Mouse (Mus musculus): Measurements from ENCODE around the gene Lrrc52. TPM values are rescaled to one million over a fixed set of nuclear protein-coding genes. Genes with fewer than 3 reads are reported as not detected.

Lrrc52 gene
- total and polyA plus RNA-seq, 2 experiments from 2014 or later = 0.37 TPM; not detected in 1

DNA sequence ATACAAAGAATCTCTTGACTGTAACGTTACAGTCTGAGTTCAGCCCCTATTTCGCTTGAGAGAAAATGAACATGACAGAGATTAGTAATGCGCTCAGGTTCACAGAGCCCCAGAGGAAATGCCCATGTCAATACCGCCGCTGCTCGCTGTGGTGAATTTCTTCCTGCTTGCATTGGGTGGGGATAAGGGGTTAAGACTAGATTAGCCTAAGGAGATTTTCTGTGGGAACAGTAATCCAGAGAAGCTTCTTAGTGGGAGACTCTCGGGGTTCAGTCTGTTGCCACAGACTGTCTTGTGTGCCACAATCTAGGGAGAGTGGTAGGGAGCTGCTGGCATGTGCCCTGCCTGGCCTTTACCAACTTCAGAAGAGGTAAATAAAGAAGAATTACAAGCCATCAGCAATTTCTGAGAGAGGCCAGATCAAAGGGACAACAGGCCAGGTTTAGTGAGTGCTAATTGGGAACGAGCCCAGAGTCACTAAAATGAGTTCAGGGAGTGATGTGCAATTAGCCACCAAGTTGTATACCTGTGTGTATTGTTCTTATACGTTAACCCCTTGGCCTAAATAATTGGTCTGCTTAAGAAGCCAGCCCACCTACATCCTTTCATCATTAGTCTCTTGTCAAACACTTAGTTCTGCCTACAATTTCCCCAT, 28.2 kb downstream of the Lrrc52 start:
- Histone ChIP-seq H3K36me3 (ENCODE audit: insufficient read depth, low read length) (no peaks in the 10 kb centered on the region), H3K4me3 (ENCODE audit: low read length) (no peak overlapping the region), H3K27me3 (ENCODE audit: insufficient read depth, low read length) (no peaks in the 10 kb centered on the region), H3K4me2 (ENCODE audit: low read depth, low read length) (no peak overlapping the region), H3K4me1 (ENCODE audit: insufficient read depth, low read length) (no peaks in the 10 kb centered on the region), H3K27ac (no peak overlapping the region), H3K9ac (replicated peaks; ENCODE audit: low read length) (no peak overlapping the region), H3K9me3 (ENCODE audit: low read length) (no peaks in the 10 kb centered on the region)
- ATAC-seq = no peak
- no peak for TF ChIP-seq CTCF (IDR thresholded peaks at IDR 0.05; ENCODE audit: low read depth)
- WGBS = 74% methylated on average over 9 of the region's 9 CpGs
- no peak for DNase-seq (ENCODE audit: low spot score)

GRCm38 (mm10) chr1:167437091-167437490, 29.5 kb downstream of the Lrrc52 start:
- Histone ChIP-seq H3K4me1 (ENCODE audit: insufficient read depth, low read length) (no peaks in the 10 kb centered on the region), H3K36me3 (ENCODE audit: insufficient read depth, low read length) (no peaks in the 10 kb centered on the region), H3K9ac (replicated peaks; ENCODE audit: low read length) (no peak overlapping the region), H3K4me2 (ENCODE audit: low read depth, low read length) (no peak overlapping the region), H3K27me3 (ENCODE audit: insufficient read depth, low read length) (no peaks in the 10 kb centered on the region), H3K9me3 (ENCODE audit: low read length) (no peaks in the 10 kb centered on the region), H3K4me3 (ENCODE audit: low read length) (no peak overlapping the region), H3K27ac (no peak overlapping the region)
- 71% methylated on average over 7 of the region's 7 CpGs for WGBS
- no peak for ATAC-seq
- no peak for TF ChIP-seq CTCF (IDR thresholded peaks at IDR 0.05; ENCODE audit: low read depth)
- no peak for DNase-seq (ENCODE audit: low spot score)

- no peak for DNase-seq (ENCODE audit: low spot score)
- no peak overlapping the region for H3K4me3 ChIP-seq (ENCODE audit: low read length)
- WGBS = 89% methylated on average over 7 of the region's 7 CpGs
- H3K36me3 ChIP-seq (ENCODE audit: insufficient read depth, low read length) = no peaks in the 10 kb centered on the region
- no peaks in the 10 kb centered on the region for H3K4me1 ChIP-seq (ENCODE audit: insufficient read depth, low read length)
- ATAC-seq = no peak
- no peak overlapping the region for H3K4me2 ChIP-seq (ENCODE audit: low read depth, low read length)
- TF ChIP-seq CTCF (IDR thresholded peaks at IDR 0.05; ENCODE audit: low read depth) = no peak
- H3K9ac ChIP-seq (replicated peaks; ENCODE audit: low read length) = no peak overlapping the region
- H3K27ac ChIP-seq = no peak overlapping the region
- no peaks in the 10 kb centered on the region for H3K27me3 ChIP-seq (ENCODE audit: insufficient read depth, low read length)
- no peaks in the 10 kb centered on the region for H3K9me3 ChIP-seq (ENCODE audit: low read length)
Observed at GRCm38 (mm10) chr1:167436186-167436975, 30.2 kb downstream of the Lrrc52 start.

- no peaks in the 10 kb centered on the region for H3K9me3 ChIP-seq (ENCODE audit: low read length)
- no peak overlapping the region for H3K4me2 ChIP-seq (ENCODE audit: low read depth, low read length)
- 91% methylated on average over 4 of the region's 4 CpGs for WGBS
- ATAC-seq = no peak
- H3K36me3 ChIP-seq (ENCODE audit: insufficient read depth, low read length) = no peaks in the 10 kb centered on the region
- H3K9ac ChIP-seq (replicated peaks; ENCODE audit: low read length) = no peak overlapping the region
- H3K4me3 ChIP-seq (ENCODE audit: low read length) = no peak overlapping the region
- no peaks in the 10 kb centered on the region for H3K27me3 ChIP-seq (ENCODE audit: insufficient read depth, low read length)
- no peaks in the 10 kb centered on the region for H3K4me1 ChIP-seq (ENCODE audit: insufficient read depth, low read length)
- H3K27ac ChIP-seq = no peak overlapping the region
- DNase-seq (ENCODE audit: low spot score) = no peak
- TF ChIP-seq CTCF (IDR thresholded peaks at IDR 0.05; ENCODE audit: low read depth) = no peak
Observed at GRCm38 (mm10) chr1:167434931-167435330, 31.6 kb downstream of the Lrrc52 start.

- Histone ChIP-seq H3K9me3 (ENCODE audit: low read length) (no peaks in the 10 kb centered on the region), H3K27me3 (ENCODE audit: insufficient read depth, low read length) (no peaks in the 10 kb centered on the region), H3K27ac (no peak overlapping the region), H3K4me3 (ENCODE audit: low read length) (no peak overlapping the region), H3K4me1 (ENCODE audit: insufficient read depth, low read length) (no peaks in the 10 kb centered on the region), H3K9ac (replicated peaks; ENCODE audit: low read length) (no peak overlapping the region), H3K36me3 (ENCODE audit: insufficient read depth, low read length) (no peaks in the 10 kb centered on the region), H3K4me2 (ENCODE audit: low read depth, low read length) (no peak overlapping the region)
- no peak for TF ChIP-seq CTCF (IDR thresholded peaks at IDR 0.05; ENCODE audit: low read depth)
- DNase-seq (ENCODE audit: low spot score) (no peak), ATAC-seq (no peak)
- WGBS = 70% methylated on average over 9 of the region's 9 CpGs
Observed at GRCm38 (mm10) chr1:167430976-167431676, 35.5 kb downstream of the Lrrc52 start.

DNA sequence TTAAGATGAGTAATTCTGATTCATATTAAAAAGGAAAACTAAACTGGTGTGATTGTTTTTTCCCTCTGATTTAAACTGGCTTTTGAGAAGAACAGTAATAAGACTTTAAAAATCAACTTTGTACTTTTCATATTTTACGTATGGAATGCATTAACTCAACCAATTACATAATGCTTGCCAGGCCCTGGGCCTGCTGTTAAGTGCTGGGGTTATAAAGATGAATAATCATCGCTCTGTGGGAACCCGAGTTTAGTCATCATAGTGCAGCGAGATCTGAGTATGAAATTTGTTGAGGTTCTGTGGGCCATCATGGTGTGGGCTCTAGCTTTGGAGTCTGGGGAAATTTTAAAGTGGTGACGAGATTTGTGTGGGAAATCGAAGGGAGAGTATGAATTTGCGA, 39.9 kb downstream of the Lrrc52 start:
- DNase-seq (ENCODE audit: low spot score) = no peak
- Histone ChIP-seq H3K27me3 (ENCODE audit: insufficient read depth, low read length) (no peaks in the 10 kb centered on the region), H3K27ac (no peak overlapping the region), H3K4me2 (ENCODE audit: low read depth, low read length) (no peak overlapping the region), H3K9me3 (ENCODE audit: low read length) (no peaks in the 10 kb centered on the region), H3K4me1 (ENCODE audit: insufficient read depth, low read length) (no peaks in the 10 kb centered on the region), H3K36me3 (ENCODE audit: insufficient read depth, low read length) (no peaks in the 10 kb centered on the region), H3K9ac (replicated peaks; ENCODE audit: low read length) (no peak overlapping the region), H3K4me3 (ENCODE audit: low read length) (no peak overlapping the region)
- ATAC-seq = no peak
- TF ChIP-seq CTCF (IDR thresholded peaks at IDR 0.05; ENCODE audit: low read depth) = no peak
- WGBS = 82% methylated on average over 7 of the region's 7 CpGs

Measured in hindbrain, postnatal 0 days (tissue).